Mouse (Mus musculus) ovary, postnatal 14 days (tissue): ENCODE results near the gene Pithd1.
"Not testable (repeated sequence)": the region's sequence is repeated elsewhere in the genome, so short reads cannot be mapped to it uniquely, and the experiment has no call there.

Experiments
- DNase-seq: peaks from one replicate; pipeline ENCODE4 v3.0.0; 2022; ENCODE audit warnings: low spot score

Pithd1 gene

DNA sequence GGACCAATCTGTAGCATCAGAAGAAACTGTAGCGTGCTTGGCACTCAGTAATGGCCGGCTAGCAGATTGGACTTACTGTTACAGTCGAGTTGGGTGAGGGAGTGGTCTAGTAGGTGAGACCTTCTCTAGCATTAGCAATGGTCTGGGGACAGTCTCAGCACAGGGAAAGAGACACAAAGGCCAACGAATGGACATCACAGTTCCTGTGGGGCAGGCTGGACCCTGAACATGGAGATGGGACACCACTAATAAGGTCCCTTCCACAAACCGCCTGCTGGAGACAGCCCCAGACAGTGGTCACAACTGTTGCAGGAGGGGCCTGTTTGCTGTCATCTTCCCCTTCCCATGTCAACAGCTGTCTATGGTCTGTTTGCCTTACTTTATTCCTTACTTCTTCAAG, 25.4 kb downstream of the Pithd1 start:
- no peak for DNase-seq

DNA sequence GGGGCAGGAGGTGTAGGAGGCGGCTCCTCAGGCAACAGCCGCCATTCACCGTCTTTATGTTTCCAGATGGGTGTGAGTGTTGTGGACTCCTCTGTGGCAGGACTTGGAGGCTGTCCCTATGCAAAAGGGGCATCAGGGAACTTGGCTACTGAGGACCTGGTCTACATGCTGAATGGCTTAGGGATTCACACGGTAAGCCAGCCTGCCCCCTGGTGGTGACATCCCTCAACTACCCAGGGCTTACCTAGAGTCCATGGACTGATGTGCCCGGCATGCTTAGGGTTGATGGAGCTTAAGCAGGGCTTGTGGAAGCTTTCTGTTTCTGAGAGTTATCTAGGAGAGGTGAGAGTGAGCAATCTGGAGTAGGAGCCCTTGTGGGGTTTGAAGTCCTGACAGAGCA, 26.3 kb downstream of the Pithd1 start:
- DNase-seq = peak; percentile 70

DNA sequence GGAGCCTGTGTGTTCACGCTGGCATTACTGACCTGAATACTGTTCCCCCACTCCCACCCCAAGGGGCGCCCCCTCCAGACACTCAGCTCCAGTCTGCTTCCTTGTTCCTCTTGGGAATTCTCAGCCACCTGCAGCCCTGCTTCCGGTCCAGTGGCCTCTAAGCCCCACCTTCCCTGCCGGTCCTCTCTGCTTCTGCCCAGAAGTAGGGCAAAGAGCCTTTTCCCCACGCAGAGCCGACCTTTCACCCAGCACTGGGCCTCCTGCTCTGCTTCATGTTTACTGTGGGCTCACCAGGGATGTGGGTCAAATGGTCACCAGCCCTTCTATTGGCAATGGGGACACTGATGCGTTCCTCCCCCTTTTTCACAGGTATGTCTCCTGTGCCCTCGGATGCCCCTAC, 28.7 kb downstream of the Pithd1 start:
- no peak for DNase-seq

DNA sequence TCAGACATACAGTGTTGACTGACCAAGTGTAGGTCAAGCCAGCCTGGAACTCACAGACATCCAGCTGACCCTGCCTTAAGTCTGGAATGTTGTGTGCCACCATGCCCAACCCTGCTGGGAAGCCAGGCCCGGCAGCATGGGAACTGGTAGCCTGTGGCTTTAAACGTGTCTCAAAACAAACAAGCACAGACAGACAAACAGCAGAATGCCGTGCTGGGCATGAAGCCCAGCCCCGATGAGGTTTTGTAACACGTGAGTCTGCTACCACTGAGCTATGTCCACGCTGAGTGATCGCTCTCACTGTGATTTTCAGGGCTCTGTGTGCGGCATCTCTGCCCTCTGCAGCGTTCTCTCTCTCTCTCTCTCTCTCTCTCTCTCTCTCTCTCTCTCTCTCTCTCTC, 31.2 kb downstream of the Pithd1 start:
- no peak for DNase-seq

DNA sequence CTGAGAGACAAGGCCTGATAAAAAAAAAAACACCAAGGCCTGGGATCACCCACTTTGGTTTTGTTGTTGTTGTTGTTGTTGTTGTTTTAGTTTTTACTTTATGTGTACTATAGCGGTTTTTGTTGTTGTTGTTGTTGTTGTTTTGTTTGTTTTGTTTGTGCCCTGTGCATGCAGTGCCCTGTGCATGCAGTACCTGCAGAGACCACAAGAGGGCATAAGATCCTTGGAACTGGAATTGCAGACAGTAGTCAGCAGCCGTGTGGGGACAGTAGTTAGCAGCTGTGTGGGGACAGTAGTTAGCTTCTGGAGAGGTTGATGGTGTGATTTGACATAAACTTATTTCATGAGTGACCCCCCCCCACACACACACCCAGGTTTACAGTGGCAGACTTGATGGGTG, 32.8 kb downstream of the Pithd1 start:
- peak; percentile 76 for DNase-seq

DNA sequence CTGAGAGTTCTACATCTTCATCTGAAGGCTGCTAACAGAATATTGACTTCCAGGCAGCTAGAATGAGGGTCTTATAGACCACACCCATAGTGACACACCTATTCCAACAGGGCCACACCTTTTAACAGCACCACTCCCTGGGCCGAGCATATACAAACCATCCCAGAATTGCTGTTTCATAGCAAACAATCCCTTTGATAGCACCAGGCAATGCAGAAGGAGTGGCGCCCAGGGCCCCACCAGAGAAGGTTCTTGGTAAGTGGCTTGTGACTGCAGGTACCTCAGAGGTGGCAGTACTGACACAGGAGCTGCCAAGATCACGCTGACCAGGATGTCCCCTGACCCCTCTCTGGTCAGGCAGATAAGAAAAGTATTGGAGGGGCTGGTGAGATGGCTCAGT, 33.9 kb downstream of the Pithd1 start:
- DNase-seq = no peak

DNA sequence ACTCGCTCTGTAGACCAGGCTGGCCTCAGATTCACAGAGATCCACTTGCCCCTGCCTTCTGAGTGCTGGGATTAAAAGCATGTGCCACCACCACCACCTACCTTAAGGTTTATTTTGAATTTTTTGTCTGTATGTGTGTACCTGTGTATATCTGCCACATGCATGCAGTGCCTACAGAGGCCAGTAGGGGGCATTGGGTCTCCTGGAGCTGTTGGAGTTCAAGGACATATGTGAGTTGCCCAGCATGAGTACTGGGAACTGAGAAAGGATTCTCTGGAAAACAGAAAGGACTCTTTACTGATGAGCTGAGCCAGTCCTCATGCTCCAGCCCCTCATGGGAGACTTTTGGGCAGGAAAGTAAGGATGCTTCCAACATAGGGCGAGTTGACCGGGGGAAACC, 35.6 kb downstream of the Pithd1 start:
- DNase-seq = no peak

DNA sequence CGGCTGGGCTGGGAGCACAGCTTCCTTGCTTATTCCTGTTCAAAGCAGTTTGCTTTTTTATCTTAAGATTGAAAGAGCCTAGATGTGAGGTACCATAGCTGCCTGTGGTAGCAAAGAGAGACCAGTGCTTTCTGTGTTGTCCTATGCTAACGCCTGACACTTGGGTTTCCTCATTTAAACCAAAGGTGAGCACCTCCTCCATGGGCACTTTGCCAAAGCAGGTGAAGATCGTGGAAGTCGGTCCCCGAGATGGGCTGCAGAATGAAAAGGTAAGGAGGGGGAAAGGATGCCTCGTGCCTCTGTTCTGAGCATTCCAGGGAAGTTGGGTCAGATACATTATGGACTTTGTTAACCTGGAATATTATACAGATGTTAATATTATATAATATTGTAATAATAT, 36.7 kb downstream of the Pithd1 start:
- no peak for DNase-seq

DNA sequence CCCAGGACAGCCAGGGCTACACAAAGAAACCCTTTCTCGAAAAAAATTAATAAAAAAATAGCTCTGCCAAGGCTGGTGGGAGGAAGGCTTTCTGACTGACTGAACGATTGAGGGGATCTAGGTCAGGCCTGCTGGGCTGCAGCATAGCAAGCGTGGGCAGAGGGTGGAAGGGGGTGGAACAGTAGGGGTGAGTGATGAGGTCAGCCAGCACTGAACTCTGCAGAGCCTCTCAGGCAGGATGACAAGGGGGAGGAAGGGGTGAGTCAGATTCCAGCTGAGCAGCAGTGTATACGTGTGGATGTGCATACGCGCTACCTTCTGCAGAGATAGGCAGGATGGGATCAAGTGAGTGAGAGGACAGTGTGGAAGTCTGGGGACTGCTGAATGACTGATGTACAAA, 37.2 kb downstream of the Pithd1 start:
- DNase-seq = no peak

DNA sequence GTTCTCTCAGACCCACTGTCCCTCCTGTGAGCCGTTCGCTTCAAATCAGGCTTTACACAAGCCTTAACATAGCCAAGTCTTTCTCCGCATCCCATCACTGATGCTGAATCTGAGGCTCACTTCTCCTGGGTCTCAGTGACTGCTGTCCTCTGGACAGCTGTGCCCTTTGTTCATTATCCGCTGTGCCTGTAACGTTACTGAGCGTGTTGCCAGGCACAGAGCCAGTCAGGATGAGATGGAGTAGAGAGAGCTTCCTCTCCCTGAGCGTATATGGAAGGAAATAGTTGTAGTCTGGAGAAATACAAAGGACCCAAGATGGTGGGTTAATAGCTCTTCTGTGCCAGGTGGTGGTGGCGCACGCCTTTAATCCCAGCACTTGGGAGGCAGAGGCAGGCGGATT, 37.6 kb downstream of the Pithd1 start:
- no peak for DNase-seq

DNA sequence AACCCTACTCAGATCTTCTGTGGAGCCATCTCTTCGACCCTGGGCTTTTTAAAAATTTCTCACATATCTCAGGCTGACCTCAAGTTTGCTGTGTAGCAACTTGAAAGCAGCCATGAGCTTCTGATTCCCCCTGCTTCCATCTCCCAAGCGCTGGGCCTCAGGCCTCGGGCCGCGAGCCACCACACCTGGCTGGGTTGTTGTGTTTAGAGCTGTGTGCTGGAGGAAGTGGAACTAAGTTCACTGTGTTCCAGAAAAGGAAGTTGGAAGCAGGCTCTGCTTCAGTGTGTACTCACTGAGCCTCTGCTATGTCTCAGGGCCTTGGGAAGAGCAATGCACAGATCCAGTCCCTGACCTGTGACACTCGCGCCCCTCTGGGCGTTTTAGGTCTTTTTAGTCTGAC, 38.9 kb downstream of the Pithd1 start:
- no peak for DNase-seq

DNA sequence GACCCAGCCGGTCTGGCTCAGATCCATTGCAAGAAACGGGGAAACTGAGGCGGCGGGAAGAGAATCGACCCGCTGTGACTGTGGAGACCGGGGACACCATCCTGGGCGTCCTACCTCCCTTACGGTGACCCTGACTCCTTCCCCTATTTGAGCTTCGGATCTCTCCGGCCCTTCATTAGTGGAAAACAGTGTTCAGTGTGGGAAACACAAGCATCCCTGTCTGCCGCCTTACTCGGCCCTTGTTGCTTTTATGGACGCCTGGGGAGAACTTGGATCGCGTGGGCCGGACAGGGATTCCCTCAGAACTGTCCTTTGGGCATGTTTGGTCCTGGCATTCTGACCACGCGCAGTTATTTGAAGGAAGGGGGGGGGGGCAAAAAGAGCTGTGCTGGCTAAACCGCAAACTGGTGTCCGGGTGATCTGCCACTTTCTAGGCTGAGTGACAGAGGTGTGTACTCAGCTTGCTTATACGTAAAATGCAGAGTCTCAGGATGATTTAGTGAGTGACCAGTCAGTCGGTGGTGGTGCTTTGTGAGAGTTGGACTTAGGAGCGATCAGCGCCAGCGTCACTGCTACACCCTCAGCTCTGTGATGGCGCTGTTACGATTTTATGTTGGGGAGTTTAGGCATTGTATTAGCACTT, 40.3 kb downstream of the Pithd1 start:
- DNase-seq = no peak

DNA sequence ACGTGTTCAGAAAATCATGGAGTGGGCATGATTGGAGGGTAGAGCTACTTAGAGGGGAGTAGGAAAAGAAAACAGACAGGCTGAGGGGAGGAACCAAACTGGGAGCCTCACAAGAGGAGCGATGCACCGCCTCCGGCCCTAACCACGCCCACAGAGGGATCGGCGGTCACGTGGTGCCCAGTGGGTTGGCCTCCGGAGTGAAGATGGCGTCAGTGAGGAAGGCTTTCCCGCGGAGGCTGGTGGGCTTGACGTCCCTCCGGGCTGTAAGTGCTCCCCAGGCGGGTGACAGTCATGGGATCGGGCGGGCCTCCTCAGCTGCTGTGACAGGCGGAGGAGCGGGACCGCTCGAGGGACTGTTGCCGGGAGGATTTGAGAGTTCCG, 40.8 kb downstream of the Pithd1 start, which contains the start of gene Hmgcl:
Gene Hmgcl, plus strand, starts transcription at position 171 of the 381 bp plus-strand sequence.
- peak; percentile 88 for DNase-seq

DNA sequence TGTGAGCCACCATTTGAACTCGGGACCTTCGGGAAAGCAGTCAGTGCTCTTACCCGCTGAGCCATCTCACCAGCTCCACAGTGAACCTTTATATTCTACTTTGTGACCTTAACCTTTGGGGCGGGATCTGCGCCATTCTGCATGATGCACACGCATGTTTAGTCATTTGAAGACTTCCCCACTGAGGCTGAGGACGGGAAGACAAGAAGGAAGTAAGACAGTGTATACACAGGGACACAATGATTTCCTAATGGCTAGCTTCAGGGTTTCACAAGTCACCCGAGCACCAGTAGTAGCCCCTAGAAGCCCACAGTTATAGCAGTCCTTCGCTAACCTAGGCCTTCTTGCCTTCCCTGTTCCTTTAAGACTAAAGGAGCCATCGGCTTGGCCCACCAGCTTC, 41.4 kb downstream of the Pithd1 start:
- no peak for DNase-seq

DNA sequence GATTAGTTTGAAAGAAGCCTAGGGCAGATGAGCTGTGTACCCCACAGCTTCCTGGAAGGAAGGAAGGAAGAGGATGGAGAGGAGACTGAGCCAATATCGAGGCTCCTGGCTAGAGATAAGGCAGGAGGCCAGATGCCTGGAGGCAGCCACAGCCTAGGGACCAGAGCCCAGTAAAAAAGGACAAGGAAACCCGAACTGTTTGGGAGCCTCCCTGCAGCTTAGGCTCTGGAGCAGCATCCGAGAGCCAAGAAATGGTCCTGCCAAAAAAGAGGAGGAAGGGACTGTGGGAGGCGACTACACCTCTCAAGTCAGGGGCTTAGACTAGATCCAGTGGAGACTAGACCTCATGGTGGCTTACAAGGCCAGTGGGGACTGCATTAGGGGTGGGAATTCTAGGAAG, 43.7 kb downstream of the Pithd1 start:
- DNase-seq = no peak

DNA sequence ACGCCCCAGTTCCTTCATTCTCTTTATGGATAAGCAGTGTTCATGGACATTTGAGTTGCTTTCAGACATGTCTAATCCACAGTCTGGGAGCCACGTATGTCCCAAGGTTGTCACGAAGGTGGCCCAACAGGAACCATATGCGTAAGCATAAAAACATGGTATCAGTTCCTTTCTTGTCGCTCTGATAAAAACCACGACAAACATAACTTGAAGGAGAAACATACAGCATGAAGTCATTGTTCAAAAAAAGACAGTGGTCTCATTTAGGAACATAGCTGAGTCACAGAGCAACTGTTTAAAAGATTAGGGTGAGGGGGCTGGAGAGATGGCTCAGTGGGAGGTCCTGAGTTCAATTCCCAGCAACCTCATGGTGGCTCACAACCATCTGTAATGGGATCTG, 44.9 kb downstream of the Pithd1 start:
- DNase-seq = no peak

DNA sequence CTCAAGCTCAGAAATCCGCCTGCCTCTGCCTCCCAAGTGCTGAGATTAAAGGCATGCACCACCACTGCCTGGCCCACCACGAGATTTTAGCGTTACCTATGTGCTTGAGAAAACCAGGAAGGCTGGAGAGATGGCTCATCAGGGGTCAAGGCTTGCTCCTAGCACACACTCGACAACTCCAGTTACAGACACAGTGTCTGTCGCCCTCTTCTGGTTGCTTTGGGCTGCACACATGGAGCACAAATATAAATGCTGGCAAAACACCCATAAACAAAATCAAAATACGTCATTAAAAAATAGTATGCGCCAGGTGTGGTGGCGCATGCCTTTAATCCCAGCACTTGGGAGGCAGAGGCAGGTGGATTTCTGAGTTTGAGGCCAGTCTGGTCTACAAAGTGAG, 46.0 kb downstream of the Pithd1 start:
- DNase-seq = not testable (repeated sequence)

DNA sequence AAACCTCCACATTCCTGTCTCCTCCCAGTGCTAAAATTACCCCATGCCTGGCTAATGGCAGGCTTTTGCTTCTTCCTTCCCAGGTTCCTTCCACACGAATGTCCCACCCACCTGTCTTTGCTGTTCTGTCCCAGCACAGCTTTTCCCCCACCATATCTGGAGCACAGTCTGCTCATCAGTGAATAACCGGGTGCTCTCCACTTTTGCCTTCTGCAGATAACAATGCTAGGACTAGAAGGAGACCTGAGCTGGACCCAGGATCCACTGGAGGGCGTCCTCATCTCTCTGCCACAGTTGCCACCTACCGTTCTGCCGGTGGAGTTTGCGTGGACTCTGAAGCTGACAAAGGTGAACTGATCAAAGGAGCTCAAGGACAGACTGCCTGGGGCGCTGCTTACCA, 48.2 kb downstream of the Pithd1 start:
- DNase-seq = no peak

DNA sequence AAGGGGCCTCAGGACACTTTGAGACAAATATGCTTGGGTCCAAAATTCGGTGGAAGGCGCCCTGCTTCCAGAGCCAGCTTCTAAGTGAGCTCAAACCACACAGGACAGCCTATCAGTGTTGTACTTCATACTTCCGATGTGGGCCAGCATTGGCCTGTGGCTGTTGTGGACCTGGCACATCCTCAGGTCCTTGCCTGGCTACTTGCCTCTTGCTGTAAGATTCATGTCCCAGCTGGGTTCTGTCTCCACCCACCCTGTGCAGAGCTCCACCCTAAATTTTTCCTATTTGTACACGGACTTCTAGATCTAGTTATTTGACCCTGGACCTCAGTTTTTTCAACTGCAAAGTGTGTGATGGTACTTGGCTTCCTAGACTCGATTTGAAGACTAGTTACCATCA, 51.6 kb downstream of the Pithd1 start:
- DNase-seq = no peak

DNA sequence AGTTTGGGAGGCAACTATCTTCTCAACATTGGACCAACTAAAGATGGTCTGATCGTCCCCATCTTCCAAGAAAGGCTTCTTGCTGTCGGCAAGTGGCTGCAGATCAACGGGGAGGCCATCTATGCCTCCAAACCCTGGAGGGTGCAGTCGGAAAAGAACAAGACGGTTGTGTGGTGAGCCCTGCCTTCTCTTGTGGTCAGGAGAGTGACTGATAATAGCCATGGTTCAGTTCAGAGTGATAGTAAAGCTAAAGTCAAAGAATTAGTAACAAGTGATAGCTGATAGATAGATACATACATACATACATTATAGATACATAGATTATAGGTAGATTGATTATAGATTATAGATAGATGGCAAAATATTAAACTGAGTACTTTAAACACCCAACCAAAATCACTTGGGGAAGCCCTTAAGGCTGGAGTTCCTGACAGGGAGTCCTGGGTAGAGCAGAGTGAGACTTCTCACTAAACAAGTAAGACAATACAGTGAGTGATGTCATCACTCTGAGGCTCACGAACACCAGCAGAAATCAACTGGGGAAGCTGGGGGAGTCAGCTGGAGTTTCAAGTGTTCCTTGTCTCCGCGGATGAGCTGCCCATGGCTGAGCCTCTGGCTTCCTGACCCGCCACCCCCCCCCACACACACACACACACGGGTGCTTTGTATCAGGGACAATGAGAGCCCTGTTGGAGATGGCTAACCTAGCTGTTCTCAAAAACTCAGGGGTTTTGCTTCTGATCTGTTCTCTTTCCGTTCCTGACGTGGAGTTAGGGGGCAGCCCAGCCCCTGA, 52.2 kb downstream of the Pithd1 start:
- no peak for DNase-seq

DNA sequence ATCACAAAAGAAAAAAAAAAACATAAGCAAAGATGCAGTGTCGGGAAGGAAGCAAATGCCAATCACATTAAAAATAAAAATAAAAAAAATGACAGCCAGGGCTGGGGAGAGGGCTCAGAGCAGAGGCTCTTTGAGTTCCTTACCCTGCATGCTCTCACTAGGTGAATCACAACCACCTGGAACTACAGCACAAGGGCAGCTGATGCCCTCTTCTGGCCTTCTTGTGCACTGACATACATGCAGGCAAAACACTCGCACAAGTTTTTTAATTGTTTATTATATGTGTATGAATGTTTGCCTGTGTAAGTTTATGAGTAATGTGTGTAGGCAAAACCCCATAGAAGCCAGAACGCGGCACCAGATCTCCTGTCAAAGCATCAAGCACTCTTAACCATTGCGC, 55.2 kb downstream of the Pithd1 start:
- DNase-seq = no peak

DNA sequence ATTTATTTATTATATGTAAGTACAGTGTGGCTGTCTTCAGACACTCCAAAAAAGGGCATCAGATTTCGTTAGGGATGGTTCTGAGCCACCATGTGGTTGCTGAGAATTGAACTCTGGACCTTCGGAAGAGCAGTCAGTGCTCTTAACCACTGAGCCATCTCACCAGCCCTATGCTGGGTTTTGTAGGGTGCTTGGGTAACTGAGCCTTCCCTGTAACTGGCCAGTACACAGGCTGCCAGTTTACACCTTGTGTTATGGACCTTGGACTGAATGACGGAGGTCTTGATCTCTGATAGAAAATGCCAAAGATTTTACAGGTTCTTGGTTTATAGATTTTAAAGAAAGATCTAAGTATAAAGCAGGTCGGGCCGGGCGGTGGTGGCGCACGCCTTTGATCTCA, 56.8 kb downstream of the Pithd1 start:
- DNase-seq = no peak

DNA sequence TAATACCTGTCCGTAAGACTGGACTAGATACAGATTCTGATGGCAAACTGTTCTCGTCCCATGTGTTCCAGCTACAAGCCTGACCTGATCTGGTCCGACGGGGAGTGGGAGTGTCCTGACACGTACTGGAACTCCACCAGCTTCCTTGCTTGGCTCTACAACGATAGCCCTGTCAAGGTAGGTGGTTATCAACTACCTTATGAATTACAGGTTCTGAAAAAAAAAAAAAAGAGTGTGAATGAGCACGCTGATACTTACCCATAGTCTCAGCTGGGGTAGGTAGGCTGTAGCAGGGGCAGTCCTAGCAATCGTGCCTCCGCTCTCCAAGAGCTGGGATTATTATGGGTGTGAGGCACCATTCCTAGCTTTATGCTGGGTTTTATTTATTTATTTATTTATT, 57.2 kb downstream of the Pithd1 start:
- no peak for DNase-seq

DNA sequence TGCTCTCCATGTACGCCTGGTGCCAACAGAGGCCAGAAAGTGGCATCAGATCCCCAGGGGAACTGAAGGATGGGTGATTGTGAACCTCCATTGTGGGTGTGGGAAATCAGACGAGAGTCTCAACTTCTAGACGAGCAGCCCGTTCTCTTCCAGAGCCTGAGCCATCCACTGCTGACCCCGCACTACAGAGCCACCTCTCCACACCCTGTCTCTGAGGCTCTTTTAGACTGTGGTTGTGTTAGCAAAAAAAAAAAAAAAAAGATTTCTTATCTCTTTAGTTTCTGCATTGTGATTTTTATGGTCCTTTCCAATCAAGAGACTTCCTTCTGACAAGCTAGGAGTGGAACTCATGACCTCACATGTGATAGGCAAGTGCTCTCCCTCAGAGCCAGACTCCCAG, 57.7 kb downstream of the Pithd1 start:
- DNase-seq = no peak
